Mouse (Mus musculus) hindbrain, postnatal 0 days (tissue): ENCODE data around the gene Foxn2. TPM values are rescaled to one million over a fixed set of nuclear protein-coding genes. Genes with fewer than 3 reads are reported as not detected.
A peak's percentile ranks its signal among the peaks of the same experiment; 100 is the strongest.
"Not testable (repeated sequence)": the region's sequence is repeated elsewhere in the genome, so short reads cannot be mapped to it uniquely, and the experiment has no call there.

Source experiments
- ATAC-seq: fragments of 200-750 bp; cut with Nextera tagmentation; 2 replicates; pipeline ENCODE4 v1.8.0; 2017; ENCODE audit warnings: mild to moderate bottlenecking, moderate TSS enrichment, moderate library complexity
- DNase-seq: peaks from one replicate; pipeline ENCODE4 v3.0.0-alpha.2; 2015; ENCODE audit warnings: low spot score
- H3K27ac ChIP-seq: fragments of 300-500 bp; sonication (generic); 2 replicates; pipeline ENCODE4 v1.5.1; 2014; ENCODE audit warnings: mild to moderate bottlenecking
- H3K27me3 ChIP-seq: fragments of 300-500 bp; sonication (generic); 2 replicates; pipeline ENCODE4 v1.6.1; 2014; ENCODE audit warnings: low read length, mixed read lengths; ENCODE audit not compliant: insufficient read depth
- H3K36me3 ChIP-seq: fragments of 300-500 bp; sonication (generic); 2 replicates; pipeline ENCODE4 v1.6.1; 2014; ENCODE audit warnings: low read length, mixed read lengths; ENCODE audit not compliant: insufficient read depth
- H3K4me1 ChIP-seq: fragments of 300-500 bp; sonication (generic); 2 replicates; pipeline ENCODE4 v1.6.1; 2014; ENCODE audit warnings: antibody characterized with exemption, low read length, mixed read lengths; ENCODE audit not compliant: insufficient read depth
- H3K4me2 ChIP-seq: fragments of 300-500 bp; sonication (generic); 2 replicates; pipeline ENCODE4 v1.6.1; 2014; ENCODE audit warnings: low read depth, mild to moderate bottlenecking, low read length, moderate library complexity, mixed read lengths
- H3K4me3 ChIP-seq: fragments of 300-500 bp; sonication (generic); 2 replicates; pipeline ENCODE4 v1.5.1; 2014; ENCODE audit warnings: low read length
- H3K9ac ChIP-seq: fragments of 300-500 bp; sonication (generic); replicated peaks from 2 replicates; pipeline ENCODE4 v1.6.1; 2014; ENCODE audit warnings: mild to moderate bottlenecking, low read length, moderate library complexity, mixed read lengths
- H3K9me3 ChIP-seq: fragments of 300-500 bp; sonication (generic); 2 replicates; pipeline ENCODE4 v1.6.1; 2016; ENCODE audit warnings: low read length, mixed read lengths
- CTCF ChIP-seq: IDR thresholded peaks from 2 replicates; pipeline ENCODE4 v1.5.1; 2016; ENCODE audit warnings: antibody characterized with exemption, control low read depth, low read depth
- WGBS: fragments of 180-500 bp; shearing (Covaris S2); extraction: QIAGEN DNeasy Blood & Tissue Kit; methylation state at CpG from one replicate; pipeline ENCODE4 v1.1.7; 2014; 5-methylcytosine and 5-hydroxymethylcytosine counted together
- polyA plus RNA-seq: library from polyadenylated mRNA; unstranded; fragments of >200 nt; fragmentation: Nextera tagmentation; extraction: Ambion mirVana; gene quantifications from 2 replicates; pipeline ENCODE4 v1.2.1, GENCODE M21; 2015
- total RNA-seq: library from RNA; depleted of rRNA; stranded (reverse); fragments of >200 nt; gene quantifications from 2 replicates; pipeline ENCODE4 v1.2.3, GENCODE M21; 2014

Gene Foxn2
- total and polyA plus RNA-seq, 2 experiments from 2014 or later: 8.0 to 17.1 TPM

DNA sequence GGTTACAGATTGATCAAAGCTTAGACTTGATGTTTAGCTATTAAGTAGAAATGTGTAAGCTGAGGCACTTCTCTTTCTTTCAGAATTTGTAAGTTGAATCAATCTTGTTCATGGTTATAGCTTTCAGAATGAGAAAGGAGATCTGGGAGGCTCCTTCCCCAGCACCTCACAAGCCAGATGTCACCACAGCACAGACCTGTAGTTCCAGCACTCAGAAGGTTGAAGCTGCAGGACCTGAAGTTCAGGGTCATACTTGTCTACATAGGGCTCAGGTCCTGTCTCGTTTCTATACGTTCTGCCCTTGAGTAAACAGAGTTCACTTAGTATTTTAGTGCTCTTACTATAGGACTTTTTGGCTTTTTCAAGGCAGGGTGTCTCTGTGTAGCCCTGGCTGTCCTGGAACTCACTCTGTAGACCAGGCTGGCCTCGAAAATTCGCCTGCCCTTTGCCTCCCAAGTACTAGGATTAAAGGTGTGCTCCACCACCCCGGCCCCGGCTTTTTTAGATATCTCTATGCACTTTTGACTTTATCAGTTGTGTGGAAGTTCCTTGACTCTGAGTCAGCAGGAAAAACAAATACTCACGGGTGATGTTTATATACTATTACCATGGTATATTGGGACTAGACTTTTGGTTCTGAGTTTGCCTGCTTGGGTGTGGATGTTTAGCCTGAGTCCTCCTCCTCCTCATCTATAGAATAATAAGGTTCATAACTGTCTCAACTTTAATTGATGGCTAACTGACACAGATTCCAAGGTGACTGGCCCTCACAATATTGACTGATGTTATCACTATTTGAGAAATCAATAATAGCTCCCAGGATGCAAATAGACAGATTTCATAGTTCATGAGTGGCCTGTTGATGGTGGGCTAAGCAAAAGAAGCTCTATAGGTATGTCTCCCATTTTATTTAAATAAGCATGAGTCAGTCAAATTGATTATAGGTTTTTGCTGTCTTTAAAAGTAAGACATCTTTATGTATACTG lies 19.7 kb downstream of the Foxn2 start:
- Histone ChIP-seq H3K36me3 (peaks cover 3% of the 10 kb centered on the region; the same call in 1 of the 2 replicates), H3K4me1 (no peaks in the 10 kb centered on the region), H3K27me3 (no peaks in the 10 kb centered on the region), H3K9ac (no peak overlapping the region), H3K4me3 (no peak overlapping the region), H3K27ac (no peak overlapping the region), H3K4me2 (no peak overlapping the region), H3K9me3 (no peaks in the 10 kb centered on the region)
- ATAC-seq (no peak), DNase-seq (no peak)
- 94% methylated on average over 7 of the region's 7 CpGs for WGBS
- no peak for TF ChIP-seq CTCF

DNA sequence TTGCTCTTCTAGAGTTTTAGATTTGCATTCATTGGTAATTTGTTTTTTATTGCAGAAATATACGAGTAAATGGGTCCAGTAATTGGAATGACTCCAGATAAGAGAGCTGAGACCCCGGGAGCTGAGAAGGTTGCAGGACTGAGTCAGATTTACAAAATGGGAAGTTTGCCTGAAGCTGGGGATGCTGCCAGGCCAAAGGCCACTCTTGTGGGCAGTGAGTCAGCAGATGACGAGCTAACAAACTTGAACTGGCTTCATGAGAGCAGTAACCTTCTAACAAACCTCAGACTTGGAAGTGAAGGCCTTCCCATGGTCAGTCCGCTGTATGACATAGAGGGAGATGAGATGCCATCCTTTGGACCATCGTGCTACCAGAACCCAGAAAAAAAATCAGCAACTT lies 22.1 kb downstream of the Foxn2 start:
- DNase-seq (no peak), ATAC-seq (no peak)
- H3K9ac ChIP-seq: no peak overlapping the region
- no peak overlapping the region for H3K27ac ChIP-seq
- TF ChIP-seq CTCF: no peak
- no peaks in the 10 kb centered on the region for H3K4me1 ChIP-seq
- H3K4me2 ChIP-seq: no peak overlapping the region
- no peak overlapping the region for H3K4me3 ChIP-seq
- H3K9me3 ChIP-seq: no peaks in the 10 kb centered on the region
- 59% methylated on average over 5 of the region's 5 CpGs for WGBS
- no peaks in the 10 kb centered on the region for H3K27me3 ChIP-seq
- H3K36me3 ChIP-seq: peaks cover 3% of the 10 kb centered on the region; the same call in 1 of the 2 replicates

DNA sequence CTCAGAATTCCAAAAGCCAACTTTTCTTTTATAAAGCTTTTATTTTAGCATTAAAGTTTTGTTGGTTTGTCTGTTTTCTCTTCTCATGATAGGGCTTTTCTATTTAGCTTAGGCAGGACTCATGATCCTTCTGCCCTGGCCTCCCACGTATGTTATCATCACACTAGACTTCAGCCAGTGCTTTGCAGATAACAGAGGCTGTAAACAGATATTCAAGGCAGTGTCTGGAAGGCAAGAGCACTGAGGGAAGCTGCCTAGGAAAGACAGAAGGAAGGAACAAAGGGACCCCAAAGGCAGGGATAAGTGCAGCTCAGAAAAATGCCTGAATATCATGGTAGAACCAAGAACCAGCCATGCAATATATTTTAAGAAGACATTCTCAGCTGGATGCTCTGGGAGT lies 26.1 kb downstream of the Foxn2 start:
- no peaks in the 10 kb centered on the region for H3K4me1 ChIP-seq
- no peaks in the 10 kb centered on the region for H3K9me3 ChIP-seq
- H3K9ac ChIP-seq: no peak overlapping the region
- no peak overlapping the region for H3K4me2 ChIP-seq
- no peaks in the 10 kb centered on the region for H3K27me3 ChIP-seq
- peaks cover 7% of the 10 kb centered on the region; the same call in 1 of the 2 replicates for H3K36me3 ChIP-seq
- no peak for DNase-seq
- ATAC-seq: no peak
- TF ChIP-seq CTCF: no peak
- no peak overlapping the region for H3K27ac ChIP-seq
- WGBS: 94% methylated on average over 1 of the region's 1 CpGs
- H3K4me3 ChIP-seq: no peak overlapping the region

DNA sequence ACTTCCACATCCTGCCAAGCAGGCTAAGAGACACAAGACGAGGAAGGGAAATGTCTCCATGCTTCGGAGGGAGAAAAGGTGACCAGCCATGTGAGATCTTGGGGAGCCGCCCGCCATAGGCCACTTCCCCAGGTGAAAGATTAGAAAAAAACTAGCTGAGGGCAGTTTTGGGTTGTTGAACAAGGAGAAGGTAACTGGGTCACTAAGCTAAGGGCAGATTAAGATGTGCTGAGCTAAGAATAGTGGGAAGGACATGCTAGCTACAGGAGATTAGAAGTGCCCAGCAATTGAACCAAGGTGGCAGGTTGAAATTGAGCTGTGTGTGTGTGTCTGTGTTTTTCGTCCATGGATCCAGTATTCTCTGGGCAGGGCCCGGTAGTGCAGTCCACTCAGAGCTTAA lies 27.2 kb downstream of the Foxn2 start:
- Histone ChIP-seq H3K4me1 (no peaks in the 10 kb centered on the region), H3K9me3 (no peaks in the 10 kb centered on the region), H3K4me2 (no peak overlapping the region), H3K9ac (no peak overlapping the region), H3K4me3 (no peak overlapping the region), H3K27me3 (no peaks in the 10 kb centered on the region), H3K27ac (no peak overlapping the region), H3K36me3 (peaks cover 7% of the 10 kb centered on the region; the same call in 1 of the 2 replicates)
- 87% methylated on average over 6 of the region's 6 CpGs for WGBS
- no peak for ATAC-seq
- TF ChIP-seq CTCF: no peak
- no peak for DNase-seq

- not testable (repeated sequence) for H3K36me3 ChIP-seq, DNase-seq, H3K4me1 ChIP-seq, H3K27me3 ChIP-seq, H3K9me3 ChIP-seq, H3K4me3 ChIP-seq, H3K9ac ChIP-seq, H3K27ac ChIP-seq, H3K4me2 ChIP-seq, ATAC-seq
- 97% methylated on average over 5 of the region's 5 CpGs for WGBS
These were observed 28.3 kb downstream of the Foxn2 start for GRCm38 (mm10) chr17:88468655-88469398.

DNA sequence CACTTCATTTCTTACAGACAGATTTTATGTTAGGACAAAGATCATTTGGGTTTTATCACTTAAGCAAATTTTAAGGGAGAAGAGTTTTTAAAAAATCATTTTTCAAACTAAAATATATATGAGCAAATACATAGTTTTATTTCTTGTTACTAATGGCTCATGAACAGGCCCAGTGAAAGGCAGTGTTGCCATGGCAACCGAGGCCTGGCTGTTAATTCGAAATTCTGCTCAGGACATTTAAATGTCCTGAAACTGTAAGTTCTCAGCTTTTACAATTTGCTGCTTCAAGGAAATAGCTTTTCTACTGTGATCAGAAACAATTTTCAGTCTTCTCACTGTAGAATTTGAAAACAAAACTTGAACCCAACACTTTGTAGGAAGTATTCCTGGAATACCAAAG lies 33.3 kb downstream of the Foxn2 start:
- TF ChIP-seq CTCF: no peak
- 40% methylated on average over 2 of the region's 2 CpGs for WGBS

More for the DNA sequence above, 33.3 kb downstream of the Foxn2 start:
- H3K4me3 ChIP-seq: no peak overlapping the region
- 0 out of 2 replicates have a peak overlapping the region, but pooled peaks have one; percentile 15 for H3K27ac ChIP-seq
- H3K9me3 ChIP-seq: no peaks in the 10 kb centered on the region
- no peaks in the 10 kb centered on the region for H3K27me3 ChIP-seq
- H3K36me3 ChIP-seq: peaks cover 3% of the 10 kb centered on the region; the same call in 1 of the 2 replicates
- no peak overlapping the region for H3K9ac ChIP-seq
- DNase-seq: peak; percentile 77
- H3K4me2 ChIP-seq: no peak overlapping the region
- H3K4me1 ChIP-seq: no peaks in the 10 kb centered on the region
- ATAC-seq: no peak
